Mouse (Mus musculus): Measurements from ENCODE around the gene Nudt15. TPM values are rescaled to one million over a fixed set of nuclear protein-coding genes. Genes with fewer than 3 reads are reported as not detected.

Nudt15 gene
- total and polyA plus RNA-seq, 2 experiments, result 0.86 to 1.2 TPM

- H3K79me2 ChIP-seq (ENCODE audit: control insufficient read depth, insufficient read depth, low read length), result no peaks in the 10 kb centered on the region
- H3K27me3 ChIP-seq (ENCODE audit: control insufficient read depth, insufficient read depth, low read length), result no peaks in the 10 kb centered on the region
- H3K4me1 ChIP-seq (ENCODE audit: control insufficient read depth, insufficient read depth, low read length), result peaks cover 10% of the 10 kb centered on the region
- WGBS, result 94% methylated on average over 3 of the region's 3 CpGs
- H3K27ac ChIP-seq (replicated peaks; ENCODE audit: insufficient read depth, low read depth, low read length), result no peak overlapping the region
- no peak overlapping the region for H3K4me3 ChIP-seq (ENCODE audit: insufficient read depth, low read depth, low read length)
- DNase-seq (ENCODE audit: extremely low read depth, low read depth, low spot score), result no peak
- TF ChIP-seq POLR2A (IDR thresholded peaks at IDR 0.05; ENCODE audit: extremely low read depth, insufficient read depth, low read length), result no peak
- no peaks in the 10 kb centered on the region for H3K36me3 ChIP-seq (ENCODE audit: control insufficient read depth, insufficient read depth, low read length)
- H3K9ac ChIP-seq (ENCODE audit: low read depth, low read length), result no peak overlapping the region
Measured at GRCm38 (mm10) chr14:73478321-73478720, 69.7 kb downstream of the Nudt15 start.

GRCm38 (mm10) chr14:73477077-73477476, 71.0 kb downstream of the Nudt15 start:
- no peak overlapping the region for H3K4me3 ChIP-seq (ENCODE audit: insufficient read depth, low read depth, low read length)
- no peak for TF ChIP-seq CTCF (IDR thresholded peaks at IDR 0.05; ENCODE audit: low read depth, low read length)
- TF ChIP-seq POLR2A (IDR thresholded peaks at IDR 0.05; ENCODE audit: extremely low read depth, insufficient read depth, low read length), result no peak
- no peaks in the 10 kb centered on the region for H3K27me3 ChIP-seq (ENCODE audit: control insufficient read depth, insufficient read depth, low read length)
- H3K9ac ChIP-seq (ENCODE audit: low read depth, low read length), result no peak overlapping the region
- H3K27ac ChIP-seq (replicated peaks; ENCODE audit: insufficient read depth, low read depth, low read length), result no peak overlapping the region
- H3K4me1 ChIP-seq (ENCODE audit: control insufficient read depth, insufficient read depth, low read length), result peaks cover 10% of the 10 kb centered on the region
- WGBS, result 95% methylated on average over 10 of the region's 10 CpGs
- no peaks in the 10 kb centered on the region for H3K79me2 ChIP-seq (ENCODE audit: control insufficient read depth, insufficient read depth, low read length)
- DNase-seq (ENCODE audit: extremely low read depth, low read depth, low spot score), result no peak
- H3K36me3 ChIP-seq (ENCODE audit: control insufficient read depth, insufficient read depth, low read length), result no peaks in the 10 kb centered on the region

- no peak for DNase-seq (ENCODE audit: extremely low read depth, low read depth, low spot score)
- Histone ChIP-seq H3K9ac (ENCODE audit: low read depth, low read length) (no peak overlapping the region), H3K27ac (replicated peaks; ENCODE audit: insufficient read depth, low read depth, low read length) (no peak overlapping the region), H3K79me2 (ENCODE audit: control insufficient read depth, insufficient read depth, low read length) (no peaks in the 10 kb centered on the region), H3K4me1 (ENCODE audit: control insufficient read depth, insufficient read depth, low read length) (peaks cover 10% of the 10 kb centered on the region), H3K27me3 (ENCODE audit: control insufficient read depth, insufficient read depth, low read length) (no peaks in the 10 kb centered on the region), H3K4me3 (ENCODE audit: insufficient read depth, low read depth, low read length) (no peak overlapping the region), H3K36me3 (ENCODE audit: control insufficient read depth, insufficient read depth, low read length) (no peaks in the 10 kb centered on the region)
- no peak for TF ChIP-seq POLR2A (IDR thresholded peaks at IDR 0.05; ENCODE audit: extremely low read depth, insufficient read depth, low read length)
- no peak for TF ChIP-seq CTCF (IDR thresholded peaks at IDR 0.05; ENCODE audit: low read depth, low read length)
- WGBS, result 92% methylated on average over 8 of the region's 8 CpGs
Measured at GRCm38 (mm10) chr14:73476361-73476934, 71.6 kb downstream of the Nudt15 start.

- no peaks in the 10 kb centered on the region for H3K36me3 ChIP-seq (ENCODE audit: control insufficient read depth, insufficient read depth, low read length)
- 0 out of 2 replicates have a peak overlapping the region, but pooled peaks have one; percentile 22 for H3K27ac ChIP-seq (replicated peaks; ENCODE audit: insufficient read depth, low read depth, low read length)
Measured at GRCm38 (mm10) chr14:73475506-73475905, 72.5 kb downstream of the Nudt15 start.

GRCm38 (mm10) chr14:73474636-73475093, 73.4 kb downstream of the Nudt15 start:
- no peak overlapping the region for H3K4me3 ChIP-seq (ENCODE audit: insufficient read depth, low read depth, low read length)
- no peaks in the 10 kb centered on the region for H3K36me3 ChIP-seq (ENCODE audit: control insufficient read depth, insufficient read depth, low read length)
- 3% methylated on average over 7 of the region's 7 CpGs for WGBS
- peak overlapping the region; percentile 71 for H3K27ac ChIP-seq (replicated peaks; ENCODE audit: insufficient read depth, low read depth, low read length)
- H3K4me1 ChIP-seq (ENCODE audit: control insufficient read depth, insufficient read depth, low read length), result peaks cover 10% of the 10 kb centered on the region
- no peaks in the 10 kb centered on the region for H3K79me2 ChIP-seq (ENCODE audit: control insufficient read depth, insufficient read depth, low read length)
- H3K9ac ChIP-seq (ENCODE audit: low read depth, low read length), result peak overlapping the region; percentile 55; the same call in 1 of the 2 replicates
- no peaks in the 10 kb centered on the region for H3K27me3 ChIP-seq (ENCODE audit: control insufficient read depth, insufficient read depth, low read length)
- TF ChIP-seq POLR2A (IDR thresholded peaks at IDR 0.05; ENCODE audit: extremely low read depth, insufficient read depth, low read length) (no peak), CTCF (IDR thresholded peaks at IDR 0.05; ENCODE audit: low read depth, low read length) (peak; percentile 48)
- DNase-seq (ENCODE audit: extremely low read depth, low read depth, low spot score), result peak; percentile 77

More at GRCm38 (mm10) chr14:73475506-73475905, 72.5 kb downstream of the Nudt15 start:
- Histone ChIP-seq H3K9ac (ENCODE audit: low read depth, low read length) (no peak overlapping the region), H3K4me3 (ENCODE audit: insufficient read depth, low read depth, low read length) (no peak overlapping the region), H3K79me2 (ENCODE audit: control insufficient read depth, insufficient read depth, low read length) (no peaks in the 10 kb centered on the region), H3K4me1 (ENCODE audit: control insufficient read depth, insufficient read depth, low read length) (peaks cover 10% of the 10 kb centered on the region), H3K27me3 (ENCODE audit: control insufficient read depth, insufficient read depth, low read length) (no peaks in the 10 kb centered on the region)
- no peak for TF ChIP-seq CTCF (IDR thresholded peaks at IDR 0.05; ENCODE audit: low read depth, low read length)
- TF ChIP-seq POLR2A (IDR thresholded peaks at IDR 0.05; ENCODE audit: extremely low read depth, insufficient read depth, low read length), result no peak
- peak; percentile 21 for DNase-seq (ENCODE audit: extremely low read depth, low read depth, low spot score)
- WGBS, result 69% methylated on average over 7 of the region's 7 CpGs
